Mouse (Mus musculus) urinary bladder, adult 18-20 months (tissue): ENCODE measurements around the gene Cpsf3.

Experiments used
- DNase-seq, 2 experiments: peaks; one replicate each; pipeline ENCODE4 v3.0.0; 2022; ENCODE audit warnings: low spot score in 2 of 2, mixed read lengths in 2 of 2

Cpsf3 gene

GRCm38 (mm10) chr12:21289651-21290050, 4.5 kb downstream of the Cpsf3 start:
- DNase-seq: no peak

GRCm38 (mm10) chr12:21298856-21299255, 13.7 kb downstream of the Cpsf3 start:
- no peak for DNase-seq

GRCm38 (mm10) chr12:21301324-21301723, 16.1 kb downstream of the Cpsf3 start:
- no peak for DNase-seq

GRCm38 (mm10) chr12:21301932-21302331, 16.7 kb downstream of the Cpsf3 start:
- DNase-seq: no peak

GRCm38 (mm10) chr12:21302361-21302783, 17.2 kb downstream of the Cpsf3 start:
- no peak for DNase-seq

GRCm38 (mm10) chr12:21305741-21306140, 20.6 kb downstream of the Cpsf3 start:
- DNase-seq: no peak

- no peak for DNase-seq
Measured at GRCm38 (mm10) chr12:21306721-21307120, 21.5 kb downstream of the Cpsf3 start.

- no peak for DNase-seq
Measured at GRCm38 (mm10) chr12:21312201-21312600, 27.0 kb downstream of the Cpsf3 start.

- peak; percentile 76 to 90 for DNase-seq
Measured at GRCm38 (mm10) chr12:21315923-21316868, 31.0 kb downstream of the Cpsf3 start, which contains the start of gene Iah1. Iah1 (plus strand) TSS chr12:21316389.

GRCm38 (mm10) chr12:21316869-21317265, 31.7 kb downstream of the Cpsf3 start:
- DNase-seq: no peak

- peak in 1 of 2 experiments; percentile 43 for DNase-seq
Measured at GRCm38 (mm10) chr12:21318143-21318895, 33.1 kb downstream of the Cpsf3 start.

- no peak for DNase-seq
Measured at GRCm38 (mm10) chr12:21320317-21320716, 35.1 kb downstream of the Cpsf3 start.

- no peak for DNase-seq
Measured at GRCm38 (mm10) chr12:21321170-21321569, 36.0 kb downstream of the Cpsf3 start.

GRCm38 (mm10) chr12:21322296-21322695, 37.1 kb downstream of the Cpsf3 start:
- DNase-seq: no peak

- DNase-seq: no peak
Measured at GRCm38 (mm10) chr12:21322856-21323255, 37.7 kb downstream of the Cpsf3 start.

GRCm38 (mm10) chr12:21324101-21324500, 38.9 kb downstream of the Cpsf3 start:
- no peak for DNase-seq

- no peak for DNase-seq
Measured at GRCm38 (mm10) chr12:21325266-21325665, 40.1 kb downstream of the Cpsf3 start.

GRCm38 (mm10) chr12:21326325-21326724, 41.1 kb downstream of the Cpsf3 start:
- no peak for DNase-seq

GRCm38 (mm10) chr12:21329661-21330400, 44.6 kb downstream of the Cpsf3 start:
- DNase-seq: no peak

- DNase-seq: no peak
Measured at GRCm38 (mm10) chr12:21330961-21331576, 45.9 kb downstream of the Cpsf3 start.

- DNase-seq: no peak
Measured at GRCm38 (mm10) chr12:21331711-21332110, 46.5 kb downstream of the Cpsf3 start.
